Mouse (Mus musculus): ENCODE results near the gene Syngr4.
"Not testable (repeated sequence)": the region's sequence is repeated elsewhere in the genome, so short reads cannot be mapped to it uniquely, and the experiment has no call there.

Syngr4 gene

DNA sequence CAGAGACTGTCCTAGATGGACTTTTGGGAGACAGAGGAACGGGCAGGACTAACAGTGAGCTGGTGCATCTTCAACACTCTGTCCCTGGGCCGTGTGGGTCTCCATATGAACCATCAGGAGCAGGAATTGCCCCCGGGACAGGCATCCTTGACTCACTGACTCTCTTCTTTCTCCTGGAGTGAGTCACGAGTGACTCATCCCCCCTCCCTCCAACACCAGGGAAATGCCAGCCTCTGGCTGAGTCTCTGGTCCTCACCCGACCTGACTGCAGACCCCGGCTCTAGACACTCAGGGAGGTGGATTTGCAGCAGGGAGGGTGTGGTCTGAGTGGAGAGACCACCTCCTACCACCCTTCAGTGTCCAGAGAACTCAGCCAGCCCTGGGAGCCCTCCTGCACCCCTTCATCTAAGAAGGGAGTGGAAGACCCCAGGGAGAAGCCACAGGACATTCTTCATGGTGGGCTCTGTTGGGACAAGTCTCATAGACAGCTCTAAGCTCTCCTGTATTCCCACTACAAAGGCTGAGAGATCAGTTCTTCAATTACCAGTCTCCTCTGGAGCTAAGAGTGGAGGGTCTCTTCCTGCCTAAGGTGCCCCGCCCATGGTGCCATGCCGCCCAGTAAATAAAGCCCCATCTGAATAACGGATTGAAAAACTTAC lies 24.2 kb upstream of the Syngr4 start:
- Histone ChIP-seq H3K36me3 (ENCODE audit: control insufficient read depth, insufficient read depth, low read length, poor library complexity, severe bottlenecking) (peaks cover 9% of the 10 kb centered on the region; the same call in 1 of the 2 replicates), H3K27me3 (ENCODE audit: control insufficient read depth, insufficient read depth, low read length, poor library complexity, severe bottlenecking) (no peaks in the 10 kb centered on the region)
- DNase-seq (ENCODE audit: low read depth, low spot score) = peak; percentile 13

DNA sequence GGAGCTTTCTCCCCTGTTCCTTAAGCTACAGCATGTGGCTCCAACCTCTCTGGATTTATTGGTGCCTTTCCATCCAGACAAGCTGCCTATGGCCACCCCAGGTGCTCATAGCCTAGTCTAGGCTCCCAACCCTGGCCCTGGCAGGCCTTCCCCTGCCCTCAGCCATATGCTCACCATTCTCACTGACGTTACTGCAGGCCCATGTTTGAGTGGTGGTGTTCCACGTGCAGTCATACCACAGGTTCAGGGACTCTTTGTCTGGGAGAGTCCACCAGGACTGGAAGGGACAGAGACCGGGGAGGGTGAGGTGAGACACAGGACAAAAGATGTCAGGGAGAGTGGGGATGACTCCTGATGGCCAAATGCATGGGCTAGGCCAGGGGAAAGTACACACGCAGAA lies 23.2 kb upstream of the Syngr4 start:
- Histone ChIP-seq H3K36me3 (ENCODE audit: control insufficient read depth, insufficient read depth, low read length, poor library complexity, severe bottlenecking) (peaks cover 9% of the 10 kb centered on the region; the same call in 1 of the 2 replicates), H3K27me3 (ENCODE audit: control insufficient read depth, insufficient read depth, low read length, poor library complexity, severe bottlenecking) (no peaks in the 10 kb centered on the region)
- no peak for DNase-seq (ENCODE audit: low read depth, low spot score)

DNA sequence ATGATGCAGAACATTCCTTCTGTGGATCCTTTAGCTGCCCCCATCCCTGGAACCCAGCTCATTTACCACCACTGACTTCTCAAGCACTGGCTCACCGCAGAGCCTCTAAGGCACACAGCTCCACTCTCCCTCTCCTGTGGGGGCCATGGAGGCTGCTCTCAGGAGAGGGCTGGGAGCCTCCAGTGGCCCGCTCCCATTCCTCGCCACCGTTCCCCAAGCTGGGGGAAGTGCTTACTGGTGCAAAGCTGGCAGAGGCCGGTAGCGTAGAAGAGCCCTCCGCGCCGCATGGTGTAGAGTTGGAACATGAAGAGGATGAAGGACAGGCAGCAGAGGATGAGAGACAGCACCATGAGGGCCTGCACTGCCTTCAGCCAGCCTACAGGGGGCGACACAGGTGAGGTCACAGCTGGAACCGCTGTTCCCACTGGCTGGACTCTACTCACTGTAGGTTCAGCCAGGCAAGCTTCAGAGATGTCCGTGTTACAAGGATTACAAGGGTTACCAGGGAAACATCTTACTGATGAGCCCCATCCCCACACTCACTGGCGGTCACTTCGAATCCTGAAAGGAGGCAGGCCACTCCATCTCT lies 22.7 kb upstream of the Syngr4 start:
- Histone ChIP-seq H3K36me3 (ENCODE audit: control insufficient read depth, insufficient read depth, low read length, poor library complexity, severe bottlenecking) (peaks cover 9% of the 10 kb centered on the region; the same call in 1 of the 2 replicates), H3K27me3 (ENCODE audit: control insufficient read depth, insufficient read depth, low read length, poor library complexity, severe bottlenecking) (no peaks in the 10 kb centered on the region)
- DNase-seq (ENCODE audit: low read depth, low spot score) = peak; percentile 55

DNA sequence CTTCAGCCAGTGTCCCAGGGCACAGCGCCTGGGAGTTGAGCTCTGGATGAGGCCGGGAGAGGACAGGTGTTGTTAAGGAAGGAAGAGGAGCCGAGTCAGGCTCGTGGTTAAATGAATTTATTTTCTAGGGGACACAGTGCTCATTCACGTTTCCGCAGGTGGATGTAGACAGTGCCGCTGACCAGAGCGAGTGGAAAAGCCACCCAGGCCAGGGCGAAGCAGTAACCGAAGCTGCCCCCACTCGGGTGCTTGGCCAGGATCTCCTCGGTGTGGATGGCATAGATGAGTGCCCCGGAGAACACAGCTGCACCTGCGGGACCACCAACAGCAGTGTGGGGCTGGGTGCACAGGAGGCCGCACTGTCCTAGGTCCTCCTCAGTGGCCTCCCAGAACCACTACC lies 21.4 kb upstream of the Syngr4 start:
- no peaks in the 10 kb centered on the region for H3K27me3 ChIP-seq (ENCODE audit: control insufficient read depth, insufficient read depth, low read length, poor library complexity, severe bottlenecking)
- H3K36me3 ChIP-seq (ENCODE audit: control insufficient read depth, insufficient read depth, low read length, poor library complexity, severe bottlenecking) = peaks cover 9% of the 10 kb centered on the region; the same call in 1 of the 2 replicates
- no peak for DNase-seq (ENCODE audit: low read depth, low spot score)

DNA sequence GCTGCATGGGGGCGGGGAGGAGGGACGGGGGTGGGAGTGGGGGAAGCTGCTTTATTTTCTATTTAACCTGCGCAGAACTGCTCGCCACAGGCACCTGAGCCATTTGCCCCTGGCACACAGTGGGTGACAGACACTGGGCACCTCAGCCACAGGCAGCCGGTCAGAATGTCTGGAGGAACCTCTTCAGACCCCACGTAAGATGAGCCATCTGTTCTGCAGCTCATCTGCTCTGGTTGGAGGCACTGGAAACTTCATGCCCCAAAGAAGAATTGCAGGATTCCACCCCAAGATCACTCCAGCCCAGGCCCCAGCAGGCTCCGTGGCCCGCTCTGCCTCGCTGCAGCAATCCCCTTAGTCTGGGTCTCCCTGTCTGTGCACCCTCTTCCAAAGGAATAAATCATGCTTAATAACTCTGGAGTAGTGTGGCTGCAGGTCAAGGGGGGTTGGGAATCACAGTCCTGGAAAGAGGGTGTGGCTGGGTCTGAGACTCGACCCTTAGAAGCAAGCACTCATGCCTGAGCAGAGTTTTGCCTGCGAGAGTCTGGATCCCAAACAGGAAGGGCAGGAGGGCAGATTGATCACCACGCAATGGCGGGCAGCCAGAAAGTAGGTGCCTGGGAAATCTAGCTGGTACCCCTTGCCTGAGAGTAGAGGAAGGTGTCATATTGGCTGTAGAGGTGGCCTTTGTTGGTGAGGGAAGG lies 20.6 kb upstream of the Syngr4 start:
- DNase-seq (ENCODE audit: low read depth, low spot score) = no peak
- H3K36me3 ChIP-seq (ENCODE audit: control insufficient read depth, insufficient read depth, low read length, poor library complexity, severe bottlenecking) = peaks cover 9% of the 10 kb centered on the region; the same call in 1 of the 2 replicates
- no peaks in the 10 kb centered on the region for H3K27me3 ChIP-seq (ENCODE audit: control insufficient read depth, insufficient read depth, low read length, poor library complexity, severe bottlenecking)

DNA sequence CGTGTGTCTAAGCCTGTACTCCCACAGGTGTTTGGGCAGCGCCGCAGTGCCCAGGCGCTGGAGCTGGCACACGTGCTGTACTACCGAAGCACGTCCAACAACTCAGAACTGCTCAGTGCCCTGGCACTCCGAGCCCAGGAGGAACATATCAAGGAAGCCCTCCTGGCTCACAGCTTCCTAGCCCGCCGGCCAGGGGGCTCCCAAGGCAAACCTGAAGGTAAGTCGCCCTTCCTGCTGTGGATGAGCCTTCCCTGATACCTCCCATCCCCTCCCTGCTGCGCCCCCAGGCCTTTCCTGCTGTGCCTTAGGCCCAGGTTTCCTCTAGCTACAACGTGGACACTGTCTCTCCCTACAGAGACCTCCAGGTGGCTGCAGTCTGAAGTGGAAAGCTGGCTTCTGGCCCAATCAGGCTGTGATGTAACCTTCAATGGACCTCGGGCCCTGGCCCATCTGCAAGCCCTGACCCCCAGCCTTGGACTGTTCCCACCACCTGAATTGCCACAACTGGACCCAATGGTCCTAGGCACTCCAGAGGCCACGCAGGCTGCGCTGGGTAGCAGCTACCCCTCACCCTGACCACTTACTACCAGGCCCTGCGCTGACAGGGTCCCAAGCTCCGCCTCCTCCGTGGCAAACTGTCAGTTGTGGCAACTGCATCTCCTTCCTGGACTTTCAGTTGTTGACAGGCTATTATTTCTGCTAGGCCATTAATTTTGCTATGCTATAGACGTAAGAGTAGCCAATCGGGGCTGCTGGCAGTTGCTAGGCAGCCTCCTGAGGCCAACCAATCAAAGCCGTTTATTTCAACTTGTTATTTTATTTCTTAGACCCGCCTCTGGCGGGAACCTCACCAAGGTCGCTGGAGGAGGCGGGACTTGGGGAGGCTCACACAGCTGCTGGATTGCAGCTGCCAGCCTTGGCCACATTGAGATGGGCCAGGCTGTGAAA lies 19.8 kb upstream of the Syngr4 start:
- Histone ChIP-seq H3K27me3 (ENCODE audit: control insufficient read depth, insufficient read depth, low read length, poor library complexity, severe bottlenecking) (no peaks in the 10 kb centered on the region), H3K36me3 (ENCODE audit: control insufficient read depth, insufficient read depth, low read length, poor library complexity, severe bottlenecking) (peaks cover 9% of the 10 kb centered on the region; the same call in 1 of the 2 replicates)
- peak; percentile 83 for DNase-seq (ENCODE audit: low read depth, low spot score)

DNA sequence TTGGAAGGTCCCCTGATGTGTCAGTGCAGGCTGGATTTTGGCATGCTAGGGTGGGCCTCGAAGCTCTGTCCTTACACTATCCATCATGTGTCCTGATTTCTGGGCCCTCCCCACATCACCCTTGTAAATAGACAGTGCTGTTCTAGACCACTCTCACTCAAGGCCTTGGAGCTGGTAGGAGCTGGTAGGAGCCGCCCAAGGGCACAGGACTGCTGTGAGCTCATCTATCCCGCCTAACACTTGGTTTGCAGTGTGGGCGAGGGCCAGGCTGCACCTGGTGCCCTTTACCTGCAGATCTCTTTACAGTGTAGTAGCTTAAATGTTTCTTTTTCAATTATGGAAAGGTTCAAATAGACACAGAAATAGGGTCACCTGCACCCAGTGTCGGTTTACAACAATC lies 18.5 kb upstream of the Syngr4 start:
- Histone ChIP-seq H3K36me3 (ENCODE audit: control insufficient read depth, insufficient read depth, low read length, poor library complexity, severe bottlenecking) (peaks cover 9% of the 10 kb centered on the region; the same call in 1 of the 2 replicates), H3K27me3 (ENCODE audit: control insufficient read depth, insufficient read depth, low read length, poor library complexity, severe bottlenecking) (no peaks in the 10 kb centered on the region)
- no peak for DNase-seq (ENCODE audit: low read depth, low spot score)

DNA sequence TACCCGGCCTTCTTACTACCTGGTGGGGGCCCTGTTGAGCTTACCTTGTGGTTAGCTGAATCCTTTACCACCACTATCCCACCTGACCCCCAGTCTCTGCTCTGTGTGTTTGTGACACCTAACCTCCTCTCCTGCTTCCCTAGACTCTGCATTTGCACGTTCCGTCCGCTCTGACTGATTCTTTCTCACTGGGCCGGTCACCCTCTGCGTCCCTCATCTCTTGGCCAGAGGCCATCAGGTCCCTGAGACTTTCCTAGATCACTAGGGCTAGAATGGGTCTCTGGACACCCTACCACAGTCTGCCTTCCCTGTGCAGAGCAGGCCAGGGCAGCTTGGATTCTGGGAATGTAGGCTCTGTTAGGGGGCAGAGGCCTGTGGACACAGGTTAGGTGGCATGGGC lies 17.6 kb upstream of the Syngr4 start:
- no peaks in the 10 kb centered on the region for H3K27me3 ChIP-seq (ENCODE audit: control insufficient read depth, insufficient read depth, low read length, poor library complexity, severe bottlenecking)
- peaks cover 8% of the 10 kb centered on the region for H3K36me3 ChIP-seq (ENCODE audit: control insufficient read depth, insufficient read depth, low read length, poor library complexity, severe bottlenecking)
- no peak for DNase-seq (ENCODE audit: low read depth, low spot score)

DNA sequence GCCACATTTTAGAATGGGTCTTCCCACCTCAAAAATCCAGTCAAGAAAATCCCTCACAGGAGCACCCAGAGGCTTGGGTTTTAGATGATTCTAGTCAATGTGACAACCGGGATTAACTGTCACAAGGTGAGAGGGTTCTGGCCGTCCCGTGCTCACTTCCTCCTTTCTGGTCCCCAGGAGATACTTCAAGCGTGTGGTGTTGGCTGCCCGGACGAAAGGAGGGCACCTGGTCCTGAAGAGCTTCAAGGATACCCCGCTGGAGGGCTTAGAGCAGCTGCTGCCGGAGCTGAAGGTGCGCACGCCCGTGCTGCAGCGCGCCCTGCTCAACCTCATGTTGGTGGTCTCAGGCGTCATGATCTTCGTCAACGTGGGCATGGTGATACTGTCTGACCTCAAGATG lies 12.6 kb upstream of the Syngr4 start:
- peak; percentile 57 for DNase-seq (ENCODE audit: low read depth, low spot score)
- no peaks in the 10 kb centered on the region for H3K27me3 ChIP-seq (ENCODE audit: control insufficient read depth, insufficient read depth, low read length, poor library complexity, severe bottlenecking)
- H3K36me3 ChIP-seq (ENCODE audit: control insufficient read depth, insufficient read depth, low read length, poor library complexity, severe bottlenecking) = no peaks in the 10 kb centered on the region; the same call in 1 of the 2 replicates

DNA sequence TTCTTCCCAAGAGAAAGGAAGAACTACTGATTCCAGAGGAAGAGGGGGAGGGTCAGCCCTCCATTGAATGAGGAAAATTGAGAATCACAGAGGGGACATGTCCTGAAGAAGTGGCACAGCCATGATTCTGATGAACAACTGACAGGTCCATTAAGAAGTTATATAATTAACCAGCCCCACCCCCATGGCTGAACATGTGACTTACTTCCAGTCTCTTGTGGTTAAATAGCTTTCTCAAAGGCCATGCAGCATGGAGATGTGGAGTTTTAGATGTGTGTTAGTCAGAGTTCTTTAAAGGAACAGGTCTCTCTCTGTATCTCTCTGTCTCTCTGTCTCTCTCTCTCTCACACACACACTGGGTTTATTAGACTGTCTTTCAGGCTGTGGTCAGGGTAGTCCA lies 11.9 kb upstream of the Syngr4 start:
- DNase-seq (ENCODE audit: low read depth, low spot score) = peak; percentile 30
- Histone ChIP-seq H3K36me3 (ENCODE audit: control insufficient read depth, insufficient read depth, low read length, poor library complexity, severe bottlenecking) (no peaks in the 10 kb centered on the region; the same call in 1 of the 2 replicates), H3K27me3 (ENCODE audit: control insufficient read depth, insufficient read depth, low read length, poor library complexity, severe bottlenecking) (no peaks in the 10 kb centered on the region)

DNA sequence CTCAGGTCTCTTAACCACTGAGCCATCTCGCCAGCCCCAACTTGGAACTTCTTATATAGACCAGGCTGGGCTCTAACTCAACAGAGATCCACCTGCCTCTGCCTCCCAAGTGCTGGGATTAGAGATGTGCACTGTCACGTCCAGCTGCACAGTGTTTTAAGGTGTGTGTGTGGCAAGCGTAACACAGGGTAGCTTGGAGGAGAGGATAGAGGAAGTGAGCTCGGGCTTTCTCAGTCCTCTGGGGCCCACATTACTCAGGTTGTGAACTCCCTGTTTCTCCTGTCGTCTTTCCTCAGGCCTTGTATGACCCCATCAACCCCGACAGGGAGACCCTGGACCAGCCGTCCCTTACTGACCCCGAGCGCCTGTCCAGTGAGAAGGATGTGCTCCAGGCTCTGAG lies 10.1 kb upstream of the Syngr4 start:
- H3K27me3 ChIP-seq (ENCODE audit: control insufficient read depth, insufficient read depth, low read length, poor library complexity, severe bottlenecking) = no peaks in the 10 kb centered on the region
- DNase-seq (ENCODE audit: low read depth, low spot score) = peak; percentile 36

DNA sequence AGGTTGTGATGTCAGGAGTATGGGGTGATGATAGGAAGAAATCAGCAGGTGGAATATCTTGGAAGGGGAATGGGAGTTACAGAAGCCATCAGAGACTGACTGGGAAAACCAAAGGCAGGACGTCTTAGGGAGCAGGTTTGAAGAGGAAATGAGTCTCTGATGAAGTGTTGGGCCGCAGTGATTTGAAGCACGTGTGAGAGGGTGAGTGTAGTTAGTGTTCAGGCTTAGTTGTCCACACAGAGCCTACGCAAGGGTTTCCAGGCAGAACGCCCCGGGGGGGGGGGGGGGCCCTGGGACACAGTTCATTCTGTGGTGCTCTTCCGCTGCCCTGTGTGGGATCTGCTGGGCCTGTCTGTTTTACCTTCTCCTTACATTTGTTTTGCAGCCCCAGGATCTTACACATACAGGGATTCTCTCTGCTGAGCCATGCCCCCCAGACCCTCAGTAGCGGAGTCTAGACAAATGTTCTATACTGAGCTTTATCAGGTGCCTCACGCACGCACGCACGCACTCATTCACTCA lies 6.0 kb upstream of the Syngr4 start:
- no peak for DNase-seq (ENCODE audit: low read depth, low spot score)
- no peaks in the 10 kb centered on the region for H3K36me3 ChIP-seq (ENCODE audit: control insufficient read depth, insufficient read depth, low read length, poor library complexity, severe bottlenecking)
- no peaks in the 10 kb centered on the region for H3K27me3 ChIP-seq (ENCODE audit: control insufficient read depth, insufficient read depth, low read length, poor library complexity, severe bottlenecking)

More for the DNA sequence above, 10.1 kb upstream of the Syngr4 start:
- no peaks in the 10 kb centered on the region; the same call in 1 of the 2 replicates for H3K36me3 ChIP-seq (ENCODE audit: control insufficient read depth, insufficient read depth, low read length, poor library complexity, severe bottlenecking)

DNA sequence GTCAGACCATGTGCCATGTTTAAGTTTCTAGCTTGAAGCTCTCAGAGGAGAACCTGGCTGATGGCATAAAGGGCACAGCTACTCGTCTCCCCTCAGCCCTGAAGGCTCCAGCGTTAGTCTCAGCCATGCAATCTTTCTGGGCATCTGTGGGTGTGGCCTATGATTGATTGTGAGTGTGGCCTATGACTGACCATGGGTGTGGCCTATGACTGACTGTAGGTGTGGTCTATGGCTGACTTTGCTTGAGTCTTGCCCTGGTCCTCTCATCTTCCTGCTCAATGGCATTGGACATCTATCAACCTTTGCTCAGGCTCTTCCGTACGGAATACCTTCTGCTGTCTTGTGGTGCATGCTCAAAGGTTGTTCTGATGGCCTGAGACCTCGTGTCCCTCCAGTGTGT lies 5.0 kb upstream of the Syngr4 start:
- no peaks in the 10 kb centered on the region for H3K36me3 ChIP-seq (ENCODE audit: control insufficient read depth, insufficient read depth, low read length, poor library complexity, severe bottlenecking)
- DNase-seq (ENCODE audit: low read depth, low spot score) = peak; percentile 44
- no peaks in the 10 kb centered on the region for H3K27me3 ChIP-seq (ENCODE audit: control insufficient read depth, insufficient read depth, low read length, poor library complexity, severe bottlenecking)

DNA sequence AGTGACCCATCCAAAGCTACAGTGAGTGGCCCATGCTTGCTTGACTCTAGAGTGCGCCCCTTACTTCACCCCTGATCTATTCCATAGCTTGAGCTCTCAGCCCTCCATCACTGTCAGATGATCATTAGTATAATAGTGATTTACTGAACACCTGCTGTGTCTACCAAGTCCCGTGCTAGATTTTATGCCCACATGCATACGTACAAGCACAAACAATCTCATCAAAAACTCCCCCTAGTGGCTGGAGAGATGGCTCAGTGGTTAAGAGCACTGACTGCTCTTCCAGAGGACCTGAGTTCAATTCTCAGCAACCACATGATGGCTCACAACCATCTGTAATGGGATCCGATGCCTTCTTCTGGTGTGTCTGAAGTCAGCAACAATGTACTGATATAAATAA lies 1.6 kb upstream of the Syngr4 start:
- peak; percentile 84 for DNase-seq (ENCODE audit: low read depth, low spot score)
- not testable (repeated sequence) for H3K36me3 ChIP-seq (ENCODE audit: control insufficient read depth, insufficient read depth, low read length, poor library complexity, severe bottlenecking); H3K27me3 ChIP-seq (ENCODE audit: control insufficient read depth, insufficient read depth, low read length, poor library complexity, severe bottlenecking)
